Mouse (Mus musculus) ES-Bruce4 (cell line): ENCODE data around the gene Arhgap17. TPM values are rescaled to one million over a fixed set of nuclear protein-coding genes. Genes with fewer than 3 reads are reported as not detected.

Experiments used
- H3K27ac ChIP-seq: 2 replicates; pipeline ENCODE4 v1.5.1; 2012; ENCODE audit warnings: low read length, inconsistent platforms; ENCODE audit not compliant: insufficient read depth
- H3K27me3 ChIP-seq: 2 replicates; pipeline ENCODE4 v1.6.1; 2012; ENCODE audit warnings: mild to moderate bottlenecking, low read length, inconsistent platforms; ENCODE audit not compliant: control insufficient read depth, poor library complexity, insufficient read depth, severe bottlenecking
- H3K36me3 ChIP-seq: 2 replicates; pipeline ENCODE4 v1.6.1; 2012; ENCODE audit warnings: inconsistent platforms, mild to moderate bottlenecking, low read length, moderate library complexity; ENCODE audit not compliant: control insufficient read depth, poor library complexity, insufficient read depth, severe bottlenecking
- H3K4me1 ChIP-seq: one replicate; pipeline ENCODE4 v1.8.1; 2011; ENCODE audit warnings: low read length; ENCODE audit not compliant: control insufficient read depth, insufficient read depth
- H3K4me3 ChIP-seq: 2 replicates; pipeline ENCODE4 v1.5.1; 2011; ENCODE audit warnings: low read depth, mild to moderate bottlenecking, low read length
- H3K9ac ChIP-seq: 2 replicates; pipeline ENCODE4 v1.6.1; 2012; ENCODE audit warnings: low read depth, mild to moderate bottlenecking, inconsistent platforms; ENCODE audit not compliant: poor library complexity, severe bottlenecking
- H3K9me3 ChIP-seq: replicated peaks from 2 replicates; pipeline ENCODE4 v1.6.1; 2012; ENCODE audit warnings: mild to moderate bottlenecking, low read length, inconsistent platforms; ENCODE audit not compliant: control insufficient read depth, poor library complexity, insufficient read depth, severe bottlenecking
- CTCF ChIP-seq: IDR thresholded peaks from one replicate; pipeline ENCODE4 v1.8.1; 2011; ENCODE audit warnings: low read depth, low read length
- EP300 ChIP-seq: IDR thresholded peaks from 2 replicates; pipeline ENCODE4 v1.6.1; 2011; ENCODE audit warnings: low read depth, low read length; ENCODE audit not compliant: insufficient read depth
- POLR2A ChIP-seq: IDR thresholded peaks from one replicate; pipeline ENCODE4 v1.8.1; 2011; ENCODE audit warnings: low read length; ENCODE audit not compliant: insufficient read depth
- polyA plus RNA-seq: library from polyadenylated mRNA; stranded (reverse); fragments of >200 nt; gene quantifications from 2 replicates; pipeline ENCODE4 v1.2.4, GENCODE M21; 2011; ENCODE audit warnings: low read depth; ENCODE audit not compliant: missing spikeins, insufficient read depth, insufficient read length

The Arhgap17 gene
- polyA plus RNA-seq, 1 experiment = 38.2 TPM

GRCm38 (mm10) chr7:123296097-123296496 lies 73.6 kb downstream of the Arhgap17 start:
- H3K27ac ChIP-seq = no peak overlapping the region
- peaks cover 4% of the 10 kb centered on the region; the same call in 1 of the 2 replicates for H3K36me3 ChIP-seq
- H3K4me3 ChIP-seq = no peak overlapping the region
- no peaks in the 10 kb centered on the region for H3K4me1 ChIP-seq
- no peaks in the 10 kb centered on the region for H3K9me3 ChIP-seq
- H3K27me3 ChIP-seq = no peaks in the 10 kb centered on the region
- H3K9ac ChIP-seq = no peak overlapping the region
- no peak for TF ChIP-seq POLR2A
- no peak for TF ChIP-seq EP300
- TF ChIP-seq CTCF = no peak

DNA sequence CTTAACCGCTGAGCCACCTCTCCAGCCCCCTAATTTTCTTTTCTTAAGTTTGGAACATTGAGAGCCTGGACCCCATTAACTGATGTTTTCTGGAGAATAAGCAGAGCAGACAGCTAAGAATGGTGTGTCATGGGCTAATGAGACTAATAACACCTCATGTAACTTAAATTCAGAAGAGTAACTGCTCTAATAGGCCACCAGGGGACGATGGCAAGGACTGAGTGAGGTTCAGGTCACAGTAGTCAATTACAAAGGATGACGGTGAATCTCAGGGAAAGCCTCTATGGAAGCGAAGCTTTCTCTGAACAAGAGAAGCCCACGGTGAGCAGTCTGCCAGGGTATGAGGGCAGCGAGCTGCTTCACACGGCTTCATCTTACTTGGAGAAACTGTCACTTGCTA lies 74.3 kb downstream of the Arhgap17 start:
- Histone ChIP-seq H3K36me3 (peaks cover 4% of the 10 kb centered on the region; the same call in 1 of the 2 replicates), H3K4me1 (no peaks in the 10 kb centered on the region), H3K4me3 (no peak overlapping the region), H3K9me3 (no peaks in the 10 kb centered on the region), H3K27me3 (no peaks in the 10 kb centered on the region), H3K9ac (no peak overlapping the region), H3K27ac (no peak overlapping the region)
- TF ChIP-seq POLR2A (no peak), EP300 (no peak), CTCF (no peak)

- H3K27me3 ChIP-seq = no peaks in the 10 kb centered on the region
- peaks cover 9% of the 10 kb centered on the region; the same call in 1 of the 2 replicates for H3K36me3 ChIP-seq
- H3K9me3 ChIP-seq = no peaks in the 10 kb centered on the region
- H3K4me3 ChIP-seq = no peak overlapping the region
- H3K27ac ChIP-seq = no peak overlapping the region
- no peak overlapping the region for H3K9ac ChIP-seq
- H3K4me1 ChIP-seq = no peaks in the 10 kb centered on the region
- no peak for TF ChIP-seq CTCF
- TF ChIP-seq EP300 = no peak
- no peak for TF ChIP-seq POLR2A
These were observed 75.8 kb downstream of the Arhgap17 start for GRCm38 (mm10) chr7:123293898-123294297.

DNA sequence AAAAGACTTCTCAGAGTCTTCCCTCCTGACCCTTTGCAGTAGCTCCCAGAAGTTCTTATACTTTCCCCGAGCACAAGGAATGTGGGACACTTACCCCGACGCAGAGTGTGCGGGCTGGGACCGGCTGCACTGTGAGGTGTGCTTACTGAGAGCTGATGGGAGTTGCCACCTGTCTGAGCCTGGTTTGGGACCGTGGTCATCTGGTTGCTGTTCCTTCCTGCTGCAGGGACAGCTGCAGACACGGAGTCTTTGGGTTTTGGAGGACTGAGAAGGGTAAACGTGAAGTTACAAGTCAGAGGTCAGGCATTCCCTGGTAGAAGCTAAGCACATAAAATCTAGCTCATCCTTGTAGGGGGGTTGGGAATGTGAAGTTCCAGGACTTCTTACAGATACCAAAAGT lies 77.8 kb downstream of the Arhgap17 start:
- TF ChIP-seq CTCF = no peak
- no peak for TF ChIP-seq EP300
- TF ChIP-seq POLR2A = no peak
- Histone ChIP-seq H3K27ac (no peak overlapping the region), H3K36me3 (peaks cover 11% of the 10 kb centered on the region; the same call in 1 of the 2 replicates), H3K4me1 (no peaks in the 10 kb centered on the region), H3K27me3 (no peaks in the 10 kb centered on the region), H3K4me3 (no peak overlapping the region), H3K9ac (no peak overlapping the region), H3K9me3 (no peaks in the 10 kb centered on the region)

- no peaks in the 10 kb centered on the region for H3K4me1 ChIP-seq
- peaks cover 13% of the 10 kb centered on the region; the same call in 1 of the 2 replicates for H3K36me3 ChIP-seq
- no peak overlapping the region for H3K4me3 ChIP-seq
- no peaks in the 10 kb centered on the region for H3K9me3 ChIP-seq
- no peak overlapping the region for H3K27ac ChIP-seq
- TF ChIP-seq EP300 (no peak), POLR2A (no peak), CTCF (no peak)
- H3K27me3 ChIP-seq = no peaks in the 10 kb centered on the region
- no peak overlapping the region for H3K9ac ChIP-seq
These were observed 80.5 kb downstream of the Arhgap17 start for GRCm38 (mm10) chr7:123289176-123289575.

- no peak for TF ChIP-seq CTCF
- TF ChIP-seq POLR2A = no peak
- no peak for TF ChIP-seq EP300
- no peaks in the 10 kb centered on the region for H3K4me1 ChIP-seq
- H3K4me3 ChIP-seq = no peak overlapping the region
- H3K27me3 ChIP-seq = no peaks in the 10 kb centered on the region
- H3K27ac ChIP-seq = no peak overlapping the region
- no peak overlapping the region for H3K9ac ChIP-seq
- H3K36me3 ChIP-seq = peaks cover 13% of the 10 kb centered on the region; the same call in 1 of the 2 replicates
- H3K9me3 ChIP-seq = no peaks in the 10 kb centered on the region
These were observed 81.8 kb downstream of the Arhgap17 start for GRCm38 (mm10) chr7:123287903-123288302.
